Mouse (Mus musculus) forebrain, embryonic 14.5 days (tissue): Measurements from ENCODE around the gene Mtmr3. TPM values are rescaled to one million over a fixed set of nuclear protein-coding genes. Genes with fewer than 3 reads are reported as not detected.

Experiments used
- ATAC-seq: fragments of 200-750 bp; cut with Nextera tagmentation; 2 replicates; pipeline ENCODE4 v1.8.0; 2017; ENCODE audit warnings: mild to moderate bottlenecking, moderate library complexity
- DNase-seq: peaks from one replicate; pipeline ENCODE4 v3.0.0-alpha.2; 2015; ENCODE audit warnings: low spot score
- H3K27ac ChIP-seq: fragments of 300-500 bp; sonication (generic); 2 replicates; pipeline ENCODE4 v1.5.1; 2014; ENCODE audit warnings: low read depth, mild to moderate bottlenecking, control low read depth, low read length, moderate library complexity
- H3K27me3 ChIP-seq: fragments of 300-500 bp; sonication (generic); replicated peaks from 2 replicates; pipeline ENCODE4 v1.6.1; 2014; ENCODE audit warnings: low read length, control low read depth, mixed read lengths; ENCODE audit not compliant: control insufficient read depth, insufficient read depth
- H3K36me3 ChIP-seq: fragments of 300-500 bp; sonication (generic); 2 replicates; pipeline ENCODE4 v1.6.1; 2014; ENCODE audit warnings: low read length, control low read depth; ENCODE audit not compliant: control insufficient read depth, insufficient read depth
- H3K4me1 ChIP-seq: fragments of 300-500 bp; sonication (generic); 2 replicates; pipeline ENCODE4 v1.6.1; 2014; ENCODE audit warnings: antibody characterized with exemption, low read length, control low read depth; ENCODE audit not compliant: control insufficient read depth, insufficient read depth
- H3K4me2 ChIP-seq: fragments of 300-500 bp; sonication (generic); 2 replicates; pipeline ENCODE4 v1.6.1; 2014; ENCODE audit warnings: mild to moderate bottlenecking, control low read depth, low read length
- H3K4me3 ChIP-seq: fragments of 300-500 bp; sonication (generic); 2 replicates; pipeline ENCODE4 v1.5.1; 2014; ENCODE audit warnings: low read depth, low read length, control low read depth
- H3K9ac ChIP-seq: fragments of 300-500 bp; sonication (generic); 2 replicates; pipeline ENCODE4 v1.6.1; 2014; ENCODE audit warnings: mild to moderate bottlenecking, low read length, control low read depth, moderate library complexity
- H3K9me3 ChIP-seq: fragments of 300-500 bp; sonication (generic); replicated peaks from 2 replicates; pipeline ENCODE4 v1.6.1; 2016; ENCODE audit warnings: low read length, control low read depth, mixed read lengths; ENCODE audit not compliant: control insufficient read depth
- WGBS: fragments of 180-500 bp; shearing (Covaris S2); extraction: QIAGEN DNeasy Blood & Tissue Kit; methylation state at CpG from one replicate; pipeline ENCODE4 v1.1.7; 2014; 5-methylcytosine and 5-hydroxymethylcytosine counted together
- polyA plus RNA-seq: library from polyadenylated mRNA; unstranded; fragments of >200 nt; fragmentation: Nextera tagmentation; extraction: Ambion mirVana; gene quantifications from 2 replicates; pipeline ENCODE4 v1.2.1, GENCODE M21; 2014

Mtmr3 gene
- polyA plus RNA-seq, 1 experiment from 2014 or later = 26.1 TPM

DNA sequence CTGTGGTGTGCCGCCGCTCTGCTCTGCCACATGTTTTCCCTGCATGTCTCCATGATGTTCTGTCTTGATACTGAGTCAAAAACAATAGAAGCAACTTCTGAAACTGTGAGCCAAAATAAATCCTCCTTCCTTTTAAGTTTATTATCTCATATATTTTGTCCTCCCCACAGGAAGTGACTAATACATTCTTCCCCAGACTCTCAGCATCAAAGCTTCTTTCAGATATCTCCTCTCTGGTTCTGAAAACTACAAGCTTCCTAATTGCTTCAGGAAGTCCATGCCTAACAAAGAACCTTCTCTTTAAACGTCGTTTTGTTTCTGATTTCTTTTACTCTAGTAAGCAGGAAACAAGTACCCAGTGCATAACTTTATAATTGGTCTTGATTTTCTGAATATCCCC is 160.2 kb downstream of the Mtmr3 start:
- no peak for ATAC-seq
- H3K4me2 ChIP-seq = no peak overlapping the region
- 26% methylated on average over 4 of the region's 4 CpGs for WGBS
- DNase-seq = no peak
- no peak overlapping the region for H3K4me3 ChIP-seq
- no peak overlapping the region for H3K27ac ChIP-seq
- H3K27me3 ChIP-seq = no peaks in the 10 kb centered on the region
- no peaks in the 10 kb centered on the region for H3K36me3 ChIP-seq
- no peak overlapping the region for H3K9ac ChIP-seq
- H3K9me3 ChIP-seq = no peaks in the 10 kb centered on the region
- no peaks in the 10 kb centered on the region for H3K4me1 ChIP-seq

Other genes with a start within 250 kb of the Mtmr3 start
- gene Hormad2, start 153.8 kb downstream of the Mtmr3 start, polyA plus RNA-seq = 0.09 and 0.11 TPM in 2 replicates
- not detected in 2 replicates for gene Gm11032, start 25.2 kb upstream of the Mtmr3 start, polyA plus RNA-seq
- gene Ascc2, start 42.9 kb upstream of the Mtmr3 start, polyA plus RNA-seq = 17.1 and 21.0 TPM in 2 replicates
- gene Uqcr10, start 109.5 kb upstream of the Mtmr3 start, polyA plus RNA-seq = 538 and 693 TPM in 2 replicates
- 77.3 and 92.4 TPM in 2 replicates for gene Zmat5, start 109.8 kb upstream of the Mtmr3 start, polyA plus RNA-seq
- gene Cabp7, start 151.9 kb upstream of the Mtmr3 start, polyA plus RNA-seq = 1.4 and 1.5 TPM in 2 replicates